Mouse (Mus musculus): Measurements from ENCODE around the gene Slc38a8. TPM values are rescaled to one million over a fixed set of nuclear protein-coding genes. Genes with fewer than 3 reads are reported as not detected.

Gene Slc38a8
- polyA plus RNA-seq, 1 experiment from 2014 or later: not detected

- WGBS: 4% methylated on average over 17 of the region's 17 CpGs
- H3K4me2 ChIP-seq: peak overlapping the region; percentile 99
- no peak for ATAC-seq (ENCODE audit: insufficient read depth, low FRiP score, low read depth)
These were observed 53.7 kb downstream of the Slc38a8 start for GRCm38 (mm10) chr8:119447781-119448170.

DNA sequence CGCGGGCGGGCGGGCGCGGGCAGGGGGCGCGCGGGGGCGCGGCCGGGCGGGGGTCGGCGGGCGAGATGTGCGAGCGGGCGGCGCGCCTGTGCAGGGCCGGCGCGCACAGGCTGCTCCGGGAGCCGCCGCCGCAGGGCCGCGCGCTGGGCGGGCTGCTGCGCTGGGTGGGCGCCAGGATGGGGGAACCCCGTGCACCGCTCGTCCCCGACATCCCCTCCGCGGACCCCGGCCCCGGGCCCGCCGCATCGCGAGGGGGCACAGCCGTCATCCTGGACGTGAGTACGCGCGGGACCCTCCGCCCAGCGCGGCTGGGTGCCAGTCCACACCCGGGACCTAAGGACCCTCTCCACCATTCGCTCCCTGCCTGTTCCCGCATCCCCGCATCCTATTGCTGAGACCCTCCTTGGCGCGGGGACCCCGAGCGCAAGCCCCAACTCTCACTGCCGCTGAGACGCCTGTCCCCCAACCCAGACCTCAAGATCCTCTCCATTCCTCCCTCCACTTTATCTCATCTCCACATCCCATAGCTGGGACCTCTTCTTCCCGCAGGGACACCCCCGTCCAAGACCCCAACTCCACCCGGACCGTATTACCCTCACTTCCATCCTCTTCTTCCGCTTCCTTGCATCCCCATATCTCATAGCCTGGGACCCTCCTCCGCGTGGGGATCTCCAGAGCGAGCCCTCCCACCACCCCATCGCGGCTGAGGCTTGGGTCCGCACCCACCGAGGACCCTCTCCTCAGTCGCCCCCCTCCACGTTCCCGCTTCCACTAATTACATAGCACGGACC, 54.3 kb downstream of the Slc38a8 start:
- under 1% methylated on average over 56 of the region's 80 CpGs for WGBS
- no peak; the same call in 1 of the 2 replicates for ATAC-seq (ENCODE audit: insufficient read depth, low FRiP score, low read depth)

More at GRCm38 (mm10) chr8:119447781-119448170, 53.7 kb downstream of the Slc38a8 start:
- Histone ChIP-seq H3K9ac (no peak overlapping the region), H3K27ac (no peak overlapping the region), H3K36me3 (no peaks in the 10 kb centered on the region), H3K27me3 (replicated peaks) (peaks cover 20% of the 10 kb centered on the region), H3K9me3 (no peaks in the 10 kb centered on the region), H3K4me3 (replicated peaks) (peak overlapping the region; percentile 57), H3K4me1 (0 out of 2 replicates have a peak, but pooled peaks cover 3% of the 10 kb centered on the region)

GRCm38 (mm10) chr8:119446211-119446989, 55.1 kb downstream of the Slc38a8 start, which contains the start of gene Necab2:
Gene Necab2, plus strand, starts transcription at chr8:119446719.
- Histone ChIP-seq H3K9me3 (no peaks in the 10 kb centered on the region), H3K4me2 (peak within 1 kb of the TSS; percentile 99)
- peak; percentile 60; the same call in 1 of the 2 replicates for ATAC-seq (ENCODE audit: insufficient read depth, low FRiP score, low read depth)

More for the DNA sequence above, 54.3 kb downstream of the Slc38a8 start:
- Histone ChIP-seq H3K4me2 (peak overlapping the region; percentile 99), H3K27ac (no peak overlapping the region), H3K36me3 (no peaks in the 10 kb centered on the region), H3K4me3 (replicated peaks) (peak overlapping the region; percentile 57), H3K9ac (peak overlapping the region; percentile 56), H3K9me3 (no peaks in the 10 kb centered on the region), H3K27me3 (replicated peaks) (peaks cover 20% of the 10 kb centered on the region), H3K4me1 (0 out of 2 replicates have a peak, but pooled peaks cover 3% of the 10 kb centered on the region)

DNA sequence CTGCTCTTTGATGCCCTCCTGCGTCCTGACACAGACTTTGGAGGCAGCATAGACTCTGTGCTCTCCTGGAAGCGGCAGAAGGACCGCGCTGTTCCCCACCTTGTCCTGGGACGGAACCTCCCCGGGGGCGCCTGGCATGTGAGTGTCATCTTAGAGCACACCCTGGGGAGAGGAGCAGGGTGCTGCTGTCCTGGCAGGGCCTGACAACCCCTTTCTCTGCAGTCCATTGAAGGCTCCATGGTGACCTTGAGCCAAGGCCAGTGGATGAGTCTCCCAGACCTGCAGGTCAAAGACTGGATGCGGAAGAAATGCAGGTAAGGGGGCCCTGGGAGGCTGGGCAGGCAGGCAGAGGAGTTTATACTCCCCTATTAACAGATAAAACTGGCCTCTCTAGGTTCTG, 58.5 kb downstream of the Slc38a8 start:
- peaks cover 27% of the 10 kb centered on the region for H3K4me1 ChIP-seq
- 95% methylated on average over 8 of the region's 8 CpGs for WGBS
- no peaks in the 10 kb centered on the region for H3K36me3 ChIP-seq
- no peak overlapping the region for H3K27ac ChIP-seq
- H3K9ac ChIP-seq: no peak overlapping the region
- H3K27me3 ChIP-seq (replicated peaks): peaks cover 10% of the 10 kb centered on the region
- no peak overlapping the region for H3K4me2 ChIP-seq
- H3K9me3 ChIP-seq: no peaks in the 10 kb centered on the region
- ATAC-seq (ENCODE audit: insufficient read depth, low FRiP score, low read depth): no peak
- H3K4me3 ChIP-seq (replicated peaks): no peak overlapping the region

More at GRCm38 (mm10) chr8:119446211-119446989, 55.1 kb downstream of the Slc38a8 start, which contains the start of gene Necab2:
- Histone ChIP-seq H3K27ac (no peak within 1 kb of the TSS), H3K4me3 (replicated peaks) (peak within 1 kb of the TSS; percentile 57), H3K4me1 (0 out of 2 replicates have a peak, but pooled peaks cover 3% of the 10 kb centered on the region), H3K9ac (peak within 1 kb of the TSS; percentile 56), H3K27me3 (replicated peaks) (peaks cover 20% of the 10 kb centered on the region), H3K36me3 (no peaks in the 10 kb centered on the region)
- 2% methylated on average over 29 of the region's 52 CpGs for WGBS

- Histone ChIP-seq H3K4me1 (peaks cover 32% of the 10 kb centered on the region), H3K36me3 (no peaks in the 10 kb centered on the region), H3K9ac (no peak overlapping the region), H3K27ac (no peak overlapping the region), H3K27me3 (replicated peaks) (peaks cover under 1% of the 10 kb centered on the region), H3K4me2 (no peak overlapping the region), H3K4me3 (replicated peaks) (no peak overlapping the region), H3K9me3 (no peaks in the 10 kb centered on the region)
- ATAC-seq (ENCODE audit: insufficient read depth, low FRiP score, low read depth): no peak
- 58% methylated on average over 5 of the region's 5 CpGs for WGBS
These were observed 59.5 kb downstream of the Slc38a8 start for GRCm38 (mm10) chr8:119442013-119442412.

DNA sequence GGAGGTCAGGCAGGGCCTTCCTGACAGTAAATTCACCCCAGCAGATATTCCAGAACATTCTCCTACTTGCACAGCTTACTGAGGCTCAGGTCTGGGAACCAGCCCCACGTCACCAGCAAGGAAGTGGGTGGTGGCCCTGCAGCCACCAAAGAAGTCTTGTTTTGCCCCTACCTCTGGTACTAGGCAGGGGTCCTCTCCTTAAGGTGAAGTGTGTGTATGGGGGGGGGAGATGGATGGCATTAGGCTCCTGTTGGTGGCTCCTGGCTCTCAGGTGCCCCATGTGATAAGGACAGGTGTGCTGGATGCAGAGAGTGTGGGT, 60.6 kb downstream of the Slc38a8 start:
- no peak overlapping the region for H3K4me3 ChIP-seq (replicated peaks)
- H3K9ac ChIP-seq: no peak overlapping the region
- H3K27me3 ChIP-seq (replicated peaks): no peaks in the 10 kb centered on the region
- ATAC-seq (ENCODE audit: insufficient read depth, low FRiP score, low read depth): peak; percentile 45; the same call in 1 of the 2 replicates
- peaks cover 34% of the 10 kb centered on the region for H3K4me1 ChIP-seq
- WGBS: 43% methylated on average over 1 of the region's 1 CpGs
- H3K4me2 ChIP-seq: peak overlapping the region; percentile 38
- H3K9me3 ChIP-seq: no peaks in the 10 kb centered on the region
- H3K27ac ChIP-seq: peak overlapping the region; percentile 68; the same call in 1 of the 2 replicates
- H3K36me3 ChIP-seq: no peaks in the 10 kb centered on the region

DNA sequence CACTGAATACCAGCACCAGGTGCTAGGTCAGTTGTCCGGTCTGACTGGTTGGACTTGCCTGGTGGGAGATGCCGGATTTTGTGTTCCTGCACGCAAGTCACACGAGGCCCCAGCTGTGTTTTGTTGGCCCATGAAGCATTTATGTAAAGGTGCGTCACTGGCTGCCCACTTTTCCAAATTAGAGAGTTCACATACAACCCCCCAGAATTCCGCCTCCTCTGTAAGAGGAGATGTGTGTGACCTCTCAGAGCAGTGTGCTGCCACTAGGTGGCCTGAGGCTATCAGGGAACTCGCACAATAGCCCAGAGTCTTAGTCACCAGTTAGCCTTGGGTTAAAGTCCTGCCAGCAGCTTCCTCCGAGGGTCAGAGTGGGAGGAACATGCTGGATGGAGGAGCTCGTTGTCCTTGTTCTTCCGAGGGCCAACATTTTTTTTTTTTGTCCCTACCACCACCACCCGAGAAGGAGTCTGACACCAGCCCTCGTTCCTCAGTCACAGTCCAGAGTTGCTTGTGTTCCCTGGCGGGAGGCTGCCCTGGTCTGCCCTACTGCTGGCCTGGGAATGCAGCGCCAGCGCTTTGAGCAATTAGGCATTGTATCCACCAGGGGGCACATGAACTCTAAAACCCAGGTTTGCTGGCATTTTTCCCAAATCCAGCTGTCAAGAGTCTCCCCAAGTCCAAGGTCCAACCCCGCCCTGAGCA, 61.1 kb downstream of the Slc38a8 start:
- H3K27ac ChIP-seq: peak overlapping the region; percentile 68
- H3K4me3 ChIP-seq (replicated peaks): no peak overlapping the region
- WGBS: 18% methylated on average over 16 of the region's 16 CpGs
- peak overlapping the region; percentile 38 for H3K4me2 ChIP-seq
- H3K4me1 ChIP-seq: peaks cover 34% of the 10 kb centered on the region
- no peak overlapping the region for H3K9ac ChIP-seq
- H3K36me3 ChIP-seq: no peaks in the 10 kb centered on the region
- peak; percentile 48; the same call in 1 of the 2 replicates for ATAC-seq (ENCODE audit: insufficient read depth, low FRiP score, low read depth)
- H3K9me3 ChIP-seq: no peaks in the 10 kb centered on the region
- H3K27me3 ChIP-seq (replicated peaks): no peaks in the 10 kb centered on the region

- Histone ChIP-seq H3K9me3 (no peaks in the 10 kb centered on the region), H3K4me1 (peaks cover 36% of the 10 kb centered on the region), H3K4me2 (peak overlapping the region; percentile 38; the same call in 1 of the 2 replicates), H3K27ac (peak overlapping the region; percentile 68), H3K4me3 (replicated peaks) (no peak overlapping the region), H3K36me3 (no peaks in the 10 kb centered on the region), H3K9ac (no peak overlapping the region), H3K27me3 (replicated peaks) (no peaks in the 10 kb centered on the region)
- 72% methylated on average over 7 of the region's 7 CpGs for WGBS
- peak; percentile 25 for ATAC-seq (ENCODE audit: insufficient read depth, low FRiP score, low read depth)
These were observed 61.6 kb downstream of the Slc38a8 start for GRCm38 (mm10) chr8:119439893-119440249.

- 88% methylated on average over 2 of the region's 2 CpGs for WGBS
- no peak overlapping the region for H3K9ac ChIP-seq
These were observed 62.1 kb downstream of the Slc38a8 start for GRCm38 (mm10) chr8:119439424-119439823.

DNA sequence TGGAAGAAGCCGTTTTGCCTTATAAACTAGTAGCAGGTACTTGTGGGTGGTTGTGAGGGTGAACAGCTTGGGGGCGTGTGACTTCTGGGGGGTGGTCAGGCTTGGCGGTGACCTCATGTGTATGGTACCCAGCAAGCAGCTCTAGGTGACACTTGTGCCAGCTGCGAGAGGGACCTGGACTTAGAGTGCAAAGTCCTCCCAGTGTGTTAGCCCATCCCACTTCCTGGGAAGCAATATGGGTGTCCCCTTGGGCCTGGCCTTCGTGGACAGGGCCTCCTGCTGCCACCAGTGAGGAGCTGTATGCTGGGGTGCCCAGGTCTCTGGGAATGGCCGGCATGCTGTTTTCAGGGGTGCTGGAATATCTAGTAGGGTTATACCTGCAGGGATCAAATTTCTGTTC, 62.6 kb downstream of the Slc38a8 start:
- Histone ChIP-seq H3K4me3 (replicated peaks) (no peak overlapping the region; the same call in 1 of the 2 replicates), H3K9ac (no peak overlapping the region), H3K9me3 (no peaks in the 10 kb centered on the region), H3K4me1 (peaks cover 36% of the 10 kb centered on the region), H3K27ac (peak overlapping the region; percentile 49; the same call in 1 of the 2 replicates), H3K36me3 (no peaks in the 10 kb centered on the region), H3K27me3 (replicated peaks) (no peaks in the 10 kb centered on the region), H3K4me2 (peak overlapping the region; percentile 38)
- 68% methylated on average over 6 of the region's 6 CpGs for WGBS
- ATAC-seq (ENCODE audit: insufficient read depth, low FRiP score, low read depth): no peak

More at GRCm38 (mm10) chr8:119439424-119439823, 62.1 kb downstream of the Slc38a8 start:
- no peaks in the 10 kb centered on the region for H3K36me3 ChIP-seq
- peak overlapping the region; percentile 68; the same call in 1 of the 2 replicates for H3K27ac ChIP-seq
- H3K27me3 ChIP-seq (replicated peaks): no peaks in the 10 kb centered on the region
- peak overlapping the region; percentile 38; the same call in 1 of the 2 replicates for H3K4me2 ChIP-seq
- no peak for ATAC-seq (ENCODE audit: insufficient read depth, low FRiP score, low read depth)
- no peaks in the 10 kb centered on the region for H3K9me3 ChIP-seq
- peaks cover 36% of the 10 kb centered on the region for H3K4me1 ChIP-seq
- H3K4me3 ChIP-seq (replicated peaks): no peak overlapping the region

DNA sequence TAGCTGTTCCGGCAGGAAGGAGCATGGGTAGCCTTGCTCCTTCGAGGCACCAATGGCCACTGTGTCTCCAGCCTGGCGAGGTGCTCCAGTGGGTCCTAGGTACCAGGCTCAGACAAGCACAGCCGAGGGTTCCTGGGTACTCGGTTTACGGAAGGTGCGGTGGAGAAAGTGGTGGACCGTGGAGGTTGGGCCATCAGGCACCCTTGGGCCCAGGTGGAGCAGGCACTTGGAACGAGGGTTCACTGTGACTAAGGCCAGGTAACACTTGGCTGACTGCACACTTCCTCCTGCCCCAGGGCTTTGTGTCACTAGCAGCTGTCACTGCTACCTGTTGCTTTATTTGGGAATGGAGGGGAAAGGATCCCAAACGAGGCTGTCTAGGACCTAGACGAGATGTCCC, 64.0 kb downstream of the Slc38a8 start:
- Histone ChIP-seq H3K36me3 (no peaks in the 10 kb centered on the region), H3K4me1 (peaks cover 36% of the 10 kb centered on the region), H3K4me2 (peak overlapping the region; percentile 51), H3K27ac (peak overlapping the region; percentile 61; the same call in 1 of the 2 replicates), H3K27me3 (replicated peaks) (no peaks in the 10 kb centered on the region), H3K4me3 (replicated peaks) (peak overlapping the region; percentile 34), H3K9ac (peak overlapping the region; percentile 16; the same call in 1 of the 2 replicates), H3K9me3 (no peaks in the 10 kb centered on the region)
- no peak for ATAC-seq (ENCODE audit: insufficient read depth, low FRiP score, low read depth)
- WGBS: 66% methylated on average over 11 of the region's 11 CpGs
